Mouse (Mus musculus): ENCODE measurements at regions not wholly inside any gene's neighbourhood (a gene's known extent, or its start where the extent isn't known, plus 50 kb on each side); places are given as distances from the start of the nearest gene placed in this dataset.

DNA sequence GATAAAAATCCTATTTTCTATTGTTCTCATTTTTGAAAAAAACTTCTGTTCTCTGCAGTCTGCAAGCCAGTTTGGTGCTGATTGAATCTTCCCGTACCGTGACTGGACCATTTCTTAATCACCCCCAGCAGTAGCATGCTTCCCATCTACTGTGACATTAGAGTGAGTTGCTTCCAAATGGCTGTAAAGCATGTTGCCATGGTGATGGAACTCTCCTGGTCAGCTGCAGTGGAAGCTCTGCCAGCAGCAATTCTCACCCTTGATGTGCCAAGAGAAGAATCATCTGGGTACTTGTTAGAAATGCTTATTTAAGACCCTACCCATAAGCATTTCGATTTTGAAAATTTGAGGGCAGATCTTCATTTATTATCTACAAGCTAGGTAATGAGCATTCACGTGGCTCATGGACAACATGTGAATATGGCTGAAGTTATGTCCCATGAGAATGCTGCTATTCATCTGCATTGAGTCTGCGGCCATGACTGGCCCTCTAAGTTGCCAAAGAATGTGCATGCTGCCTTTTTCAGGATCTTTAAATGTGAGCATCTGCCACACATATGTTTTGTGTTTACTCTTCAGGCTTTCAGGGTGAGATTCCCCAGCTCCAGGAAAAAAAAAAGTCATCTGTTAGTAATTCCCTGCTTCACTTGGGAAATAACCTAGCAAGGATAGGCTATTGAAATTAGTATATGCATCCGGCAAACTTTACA, 62.8 kb downstream of the H2al1n start:
- H3K4me1 ChIP-seq (ENCODE audit: control insufficient read depth, insufficient read depth, low read length) = no peaks in the 10 kb centered on the region
- H3K27me3 ChIP-seq (ENCODE audit: control insufficient read depth, insufficient read depth, low read length) = no peaks in the 10 kb centered on the region
- WGBS = 56% methylated on average over 6 of the region's 6 CpGs
- H3K9me3 ChIP-seq (ENCODE audit: control insufficient read depth, low read length) = no peaks in the 10 kb centered on the region
- H3K4me2 ChIP-seq (ENCODE audit: low read depth) = no peak overlapping the region
- no peak overlapping the region for H3K9ac ChIP-seq (ENCODE audit: low read length)
- H3K27ac ChIP-seq (ENCODE audit: low read depth, low read length) = no peak overlapping the region
- ATAC-seq (ENCODE audit: insufficient read depth, low FRiP score, low TSS enrichment) (no peak), DNase-seq (ENCODE audit: low spot score) (peak; percentile 9)
- no peaks in the 10 kb centered on the region for H3K36me3 ChIP-seq (ENCODE audit: control insufficient read depth, insufficient read depth, low read length)
- H3K4me3 ChIP-seq (ENCODE audit: low read depth, low read length) = no peak overlapping the region

DNA sequence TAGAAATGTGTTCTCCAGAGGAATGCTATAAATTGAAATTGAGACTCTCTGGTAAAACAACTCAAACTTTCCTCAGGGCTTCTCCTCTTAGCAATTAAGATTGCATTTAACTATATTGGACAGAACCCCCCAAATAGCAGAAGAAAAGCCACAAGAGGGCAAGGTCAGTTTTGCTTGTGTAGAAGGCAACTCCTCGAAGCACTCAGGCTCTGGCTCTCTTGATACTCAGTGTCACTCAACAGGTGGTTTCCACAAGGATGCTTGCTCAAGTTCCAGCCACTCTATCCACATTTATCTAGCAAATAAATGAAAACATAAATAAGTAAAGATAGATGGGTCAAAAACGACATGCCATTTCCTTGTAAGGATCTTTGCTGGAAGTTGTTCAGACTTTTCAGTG, 68.4 kb downstream of the H2al1n start:
- 54% methylated on average over 2 of the region's 2 CpGs for WGBS

DNA sequence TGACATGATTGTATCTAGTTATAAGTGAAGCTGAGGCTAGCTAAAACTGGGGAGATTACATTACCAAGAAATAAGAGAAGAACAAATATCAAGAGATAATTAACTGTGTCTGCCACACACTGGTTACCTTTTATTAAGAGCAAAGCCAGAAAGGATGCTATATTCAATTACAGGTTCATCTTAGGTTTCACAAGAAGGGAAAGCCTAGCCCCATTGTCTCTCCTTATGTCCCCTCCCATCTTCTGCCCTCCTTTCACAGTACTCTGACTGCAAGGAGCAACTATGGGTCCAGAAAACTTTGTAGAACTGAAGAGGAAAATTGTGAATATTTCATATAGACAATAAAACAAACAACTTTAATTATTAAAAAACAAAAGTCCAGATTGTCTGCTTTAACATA, 68.8 kb downstream of the H2al1n start:
- Histone ChIP-seq H3K9ac (ENCODE audit: low read length) (no peak overlapping the region), H3K4me3 (ENCODE audit: low read depth, low read length) (no peak overlapping the region), H3K27me3 (ENCODE audit: control insufficient read depth, insufficient read depth, low read length) (no peaks in the 10 kb centered on the region), H3K36me3 (ENCODE audit: control insufficient read depth, insufficient read depth, low read length) (no peaks in the 10 kb centered on the region), H3K4me1 (ENCODE audit: control insufficient read depth, insufficient read depth, low read length) (no peaks in the 10 kb centered on the region), H3K27ac (ENCODE audit: low read depth, low read length) (no peak overlapping the region), H3K9me3 (ENCODE audit: control insufficient read depth, low read length) (no peaks in the 10 kb centered on the region), H3K4me2 (ENCODE audit: low read depth) (no peak overlapping the region)
- DNase-seq (ENCODE audit: low spot score) (no peak), ATAC-seq (ENCODE audit: insufficient read depth, low FRiP score, low TSS enrichment) (no peak)

More for the DNA sequence above, 68.4 kb downstream of the H2al1n start:
- Histone ChIP-seq H3K4me1 (ENCODE audit: control insufficient read depth, insufficient read depth, low read length) (no peaks in the 10 kb centered on the region), H3K4me2 (ENCODE audit: low read depth) (no peak overlapping the region), H3K9ac (ENCODE audit: low read length) (no peak overlapping the region), H3K27me3 (ENCODE audit: control insufficient read depth, insufficient read depth, low read length) (no peaks in the 10 kb centered on the region), H3K4me3 (ENCODE audit: low read depth, low read length) (no peak overlapping the region), H3K9me3 (ENCODE audit: control insufficient read depth, low read length) (no peaks in the 10 kb centered on the region), H3K36me3 (ENCODE audit: control insufficient read depth, insufficient read depth, low read length) (no peaks in the 10 kb centered on the region), H3K27ac (ENCODE audit: low read depth, low read length) (no peak overlapping the region)
- ATAC-seq (ENCODE audit: insufficient read depth, low FRiP score, low TSS enrichment) (no peak), DNase-seq (ENCODE audit: low spot score) (no peak)

DNA sequence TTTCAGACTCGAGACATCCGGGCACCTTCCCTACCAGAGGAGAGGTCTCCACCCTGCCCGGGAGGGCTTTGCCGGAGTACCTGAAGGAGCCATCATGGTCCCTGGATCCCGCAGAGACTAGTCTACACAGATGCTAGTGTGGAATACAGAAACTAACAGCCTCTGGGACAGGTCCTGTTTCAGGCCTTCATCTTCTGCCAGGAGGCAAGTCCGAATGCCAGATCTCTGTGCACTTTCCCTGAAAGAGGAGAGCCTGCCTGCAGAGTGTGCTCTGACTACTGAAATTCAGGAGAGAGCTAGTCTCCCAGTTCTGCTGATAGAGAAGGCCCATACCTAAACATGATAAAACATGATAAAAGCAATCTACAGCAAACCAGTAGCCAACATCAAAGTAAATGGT, 83.9 kb downstream of the H2al1n start:
- Histone ChIP-seq H3K4me2 (ENCODE audit: low read depth) (no peak overlapping the region), H3K9ac (ENCODE audit: low read length) (no peak overlapping the region), H3K9me3 (ENCODE audit: control insufficient read depth, low read length) (no peaks in the 10 kb centered on the region), H3K4me1 (ENCODE audit: control insufficient read depth, insufficient read depth, low read length) (no peaks in the 10 kb centered on the region), H3K27ac (ENCODE audit: low read depth, low read length) (no peak overlapping the region), H3K27me3 (ENCODE audit: control insufficient read depth, insufficient read depth, low read length) (no peaks in the 10 kb centered on the region), H3K36me3 (ENCODE audit: control insufficient read depth, insufficient read depth, low read length) (no peaks in the 10 kb centered on the region), H3K4me3 (ENCODE audit: low read depth, low read length) (no peak overlapping the region)
- 94% methylated on average over 6 of the region's 6 CpGs for WGBS
- DNase-seq (ENCODE audit: low spot score) (no peak), ATAC-seq (ENCODE audit: insufficient read depth, low FRiP score, low TSS enrichment) (no peak)

DNA sequence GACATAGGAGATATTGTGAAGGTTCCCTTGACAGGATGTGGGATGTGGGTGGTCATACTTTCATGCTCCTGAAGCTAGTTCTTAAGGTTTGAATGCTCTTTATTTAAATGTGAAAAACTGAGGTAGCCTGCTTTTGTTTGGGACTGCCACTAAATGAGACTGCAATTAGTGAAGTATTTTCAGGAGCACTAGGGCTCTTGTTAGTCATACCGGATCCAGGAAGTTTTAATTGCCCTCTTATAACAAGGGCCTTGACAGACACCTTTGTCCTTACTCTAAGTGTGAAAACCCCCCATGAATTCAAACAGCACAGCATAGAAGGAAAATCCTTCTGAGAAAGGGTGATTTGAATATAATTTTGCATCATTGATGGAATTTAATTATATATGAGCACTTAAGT, 91.2 kb downstream of the H2al1n start:
- Histone ChIP-seq H3K4me1 (ENCODE audit: control insufficient read depth, insufficient read depth, low read length) (no peaks in the 10 kb centered on the region), H3K9me3 (ENCODE audit: control insufficient read depth, low read length) (no peaks in the 10 kb centered on the region), H3K27ac (ENCODE audit: low read depth, low read length) (no peak overlapping the region), H3K9ac (ENCODE audit: low read length) (no peak overlapping the region), H3K27me3 (ENCODE audit: control insufficient read depth, insufficient read depth, low read length) (no peaks in the 10 kb centered on the region), H3K4me2 (ENCODE audit: low read depth) (no peak overlapping the region), H3K4me3 (ENCODE audit: low read depth, low read length) (no peak overlapping the region), H3K36me3 (ENCODE audit: control insufficient read depth, insufficient read depth, low read length) (no peaks in the 10 kb centered on the region)
- no peak for ATAC-seq (ENCODE audit: insufficient read depth, low FRiP score, low TSS enrichment)
- WGBS = 48% methylated on average over 1 of the region's 1 CpGs
- no peak for DNase-seq (ENCODE audit: low spot score)

DNA sequence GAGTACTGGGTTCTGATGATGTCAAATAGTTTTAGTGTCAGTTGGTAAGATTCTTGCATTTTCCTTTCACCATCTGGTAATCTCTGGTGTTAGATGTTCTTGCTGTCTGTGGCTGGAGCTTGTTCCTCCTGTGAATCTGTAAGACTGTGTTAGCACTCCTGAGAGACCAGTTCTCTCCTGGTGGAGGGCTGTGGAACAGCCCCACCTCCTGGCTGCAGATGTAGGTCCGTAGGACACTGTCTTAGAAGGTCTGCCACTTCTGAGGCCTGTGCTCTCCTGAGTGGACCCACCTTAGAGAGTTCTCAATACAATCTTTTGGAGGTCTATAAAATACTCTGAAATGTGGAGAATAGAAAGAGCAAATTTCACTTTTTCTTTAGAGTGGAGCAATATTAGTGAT, 101.8 kb downstream of the H2al1n start:
- H3K4me3 ChIP-seq (ENCODE audit: low read depth, low read length) = no peak overlapping the region
- H3K36me3 ChIP-seq (ENCODE audit: control insufficient read depth, insufficient read depth, low read length) = no peaks in the 10 kb centered on the region
- no peak overlapping the region for H3K4me2 ChIP-seq (ENCODE audit: low read depth)
- no peaks in the 10 kb centered on the region for H3K4me1 ChIP-seq (ENCODE audit: control insufficient read depth, insufficient read depth, low read length)
- ATAC-seq (ENCODE audit: insufficient read depth, low FRiP score, low TSS enrichment) (no peak), DNase-seq (ENCODE audit: low spot score) (peak; percentile 14)
- WGBS = 63% methylated on average over 1 of the region's 1 CpGs
- no peak overlapping the region for H3K27ac ChIP-seq (ENCODE audit: low read depth, low read length)
- no peaks in the 10 kb centered on the region for H3K27me3 ChIP-seq (ENCODE audit: control insufficient read depth, insufficient read depth, low read length)
- no peaks in the 10 kb centered on the region for H3K9me3 ChIP-seq (ENCODE audit: control insufficient read depth, low read length)
- no peak overlapping the region for H3K9ac ChIP-seq (ENCODE audit: low read length)

DNA sequence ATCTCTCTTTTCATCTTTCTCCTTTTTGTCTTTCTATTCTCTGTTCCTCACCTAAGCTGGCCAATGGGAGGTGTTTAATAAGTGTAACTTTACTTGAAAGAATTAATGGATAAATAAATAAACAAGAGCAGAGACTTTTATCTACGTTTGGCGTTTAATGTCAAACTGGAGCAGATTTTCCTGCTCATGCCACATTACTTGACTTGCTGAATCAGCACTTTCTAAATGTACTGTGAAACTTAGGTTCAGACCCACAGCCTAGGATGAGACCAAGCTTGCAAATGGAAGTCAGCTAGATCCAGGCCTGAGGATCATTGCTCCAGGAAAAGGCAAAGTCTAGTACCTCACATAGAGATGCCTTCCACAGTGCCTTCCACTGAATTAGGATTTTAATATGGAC, 141.5 kb downstream of the H2al1n start:
- no peak overlapping the region for H3K27ac ChIP-seq (ENCODE audit: low read depth, low read length)
- DNase-seq (ENCODE audit: low spot score) (no peak), ATAC-seq (ENCODE audit: insufficient read depth, low FRiP score, low TSS enrichment) (no peak)
- no peaks in the 10 kb centered on the region for H3K27me3 ChIP-seq (ENCODE audit: control insufficient read depth, insufficient read depth, low read length)
- WGBS = 88% methylated on average over 2 of the region's 2 CpGs
- no peak overlapping the region for H3K4me3 ChIP-seq (ENCODE audit: low read depth, low read length)
- H3K9me3 ChIP-seq (ENCODE audit: control insufficient read depth, low read length) = no peaks in the 10 kb centered on the region
- H3K4me2 ChIP-seq (ENCODE audit: low read depth) = no peak overlapping the region
- H3K36me3 ChIP-seq (ENCODE audit: control insufficient read depth, insufficient read depth, low read length) = no peaks in the 10 kb centered on the region
- H3K9ac ChIP-seq (ENCODE audit: low read length) = no peak overlapping the region
- no peaks in the 10 kb centered on the region for H3K4me1 ChIP-seq (ENCODE audit: control insufficient read depth, insufficient read depth, low read length)

DNA sequence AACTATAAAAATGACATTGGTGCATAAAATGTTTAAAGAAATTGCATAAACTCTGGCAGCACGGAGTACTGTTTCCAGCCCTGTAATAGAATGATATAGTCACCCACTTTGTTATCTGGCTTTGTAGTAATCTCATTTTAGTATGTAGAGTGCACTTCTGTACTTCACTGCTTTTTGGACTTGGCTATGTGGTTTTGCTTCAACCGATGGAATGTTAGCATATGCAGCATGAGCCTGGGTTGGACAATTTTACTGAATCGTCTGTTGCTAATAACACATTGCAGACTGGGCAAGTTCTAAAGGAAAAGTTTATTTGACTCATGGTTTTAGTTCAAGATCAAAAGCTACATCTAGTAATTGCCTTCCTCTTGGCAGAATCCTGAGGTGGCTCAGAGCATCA, 142.4 kb downstream of the H2al1n start:
- no peak overlapping the region for H3K27ac ChIP-seq (ENCODE audit: low read depth, low read length)
- no peak for ATAC-seq (ENCODE audit: insufficient read depth, low FRiP score, low TSS enrichment)
- no peak overlapping the region for H3K4me2 ChIP-seq (ENCODE audit: low read depth)
- no peaks in the 10 kb centered on the region for H3K9me3 ChIP-seq (ENCODE audit: control insufficient read depth, low read length)
- H3K27me3 ChIP-seq (ENCODE audit: control insufficient read depth, insufficient read depth, low read length) = no peaks in the 10 kb centered on the region
- 86% methylated on average over 3 of the region's 3 CpGs for WGBS
- H3K9ac ChIP-seq (ENCODE audit: low read length) = no peak overlapping the region
- H3K4me3 ChIP-seq (ENCODE audit: low read depth, low read length) = no peak overlapping the region
- no peak for DNase-seq (ENCODE audit: low spot score)
- H3K36me3 ChIP-seq (ENCODE audit: control insufficient read depth, insufficient read depth, low read length) = no peaks in the 10 kb centered on the region
- H3K4me1 ChIP-seq (ENCODE audit: control insufficient read depth, insufficient read depth, low read length) = no peaks in the 10 kb centered on the region

DNA sequence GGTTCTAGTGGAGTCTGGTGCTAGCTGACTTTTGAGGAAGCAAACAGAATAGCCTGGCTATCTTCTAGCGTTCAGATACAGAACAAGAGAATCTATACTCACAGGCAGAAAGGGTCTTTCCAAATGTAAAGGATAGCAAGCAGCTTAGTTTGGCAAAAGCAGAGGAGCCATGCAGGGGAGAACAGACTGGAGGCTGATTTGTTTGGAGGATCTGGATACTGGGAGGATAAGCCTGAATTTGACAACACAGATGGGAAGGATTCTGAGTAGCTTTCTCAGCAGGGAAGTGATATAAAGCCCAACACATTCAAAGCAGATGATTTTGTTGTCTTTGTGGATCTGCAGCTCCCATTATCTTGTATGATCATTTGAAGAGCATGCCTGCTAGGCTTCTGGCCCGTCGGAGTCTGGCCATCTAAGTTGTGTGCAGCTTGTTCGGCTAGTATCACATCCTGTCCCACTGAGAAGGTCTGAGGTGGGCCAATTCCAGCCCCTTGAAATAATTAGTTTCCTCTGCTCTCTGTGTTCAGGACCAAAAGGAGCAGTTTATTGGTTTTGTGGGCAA, 145.6 kb downstream of the H2al1n start:
- no peak for DNase-seq (ENCODE audit: low spot score)
- WGBS = 87% methylated on average over 4 of the region's 4 CpGs
- H3K27ac ChIP-seq (ENCODE audit: low read depth, low read length) = no peak overlapping the region
- H3K4me2 ChIP-seq (ENCODE audit: low read depth) = no peak overlapping the region
- H3K4me1 ChIP-seq (ENCODE audit: control insufficient read depth, insufficient read depth, low read length) = no peaks in the 10 kb centered on the region
- no peak overlapping the region for H3K9ac ChIP-seq (ENCODE audit: low read length)
- H3K9me3 ChIP-seq (ENCODE audit: control insufficient read depth, low read length) = no peaks in the 10 kb centered on the region
- no peak overlapping the region for H3K4me3 ChIP-seq (ENCODE audit: low read depth, low read length)
- no peaks in the 10 kb centered on the region for H3K36me3 ChIP-seq (ENCODE audit: control insufficient read depth, insufficient read depth, low read length)
- ATAC-seq (ENCODE audit: insufficient read depth, low FRiP score, low TSS enrichment) = no peak
- H3K27me3 ChIP-seq (ENCODE audit: control insufficient read depth, insufficient read depth, low read length) = no peaks in the 10 kb centered on the region
